Mouse (Mus musculus): ENCODE data around the gene Phf20. TPM values are rescaled to one million over a fixed set of nuclear protein-coding genes. Genes with fewer than 3 reads are reported as not detected.

Phf20 gene
- polyA plus RNA-seq, 1 experiment = 31.4 TPM

- DNase-seq (ENCODE audit: low read depth) = no peak
- no peak for TF ChIP-seq CTCF (IDR thresholded peaks at IDR 0.05; ENCODE audit: borderline replicate concordance, extremely low read depth, insufficient read depth, insufficient read length)
- TF ChIP-seq POLR2A (IDR thresholded peaks at IDR 0.05; ENCODE audit: borderline replicate concordance, extremely low read depth, insufficient read depth, insufficient read length, poor library complexity, severe bottlenecking) = no peak
Observed at GRCm38 (mm10) chr2:156304351-156304750, 108.1 kb downstream of the Phf20 start.

- TF ChIP-seq POLR2A (IDR thresholded peaks at IDR 0.05; ENCODE audit: borderline replicate concordance, extremely low read depth, insufficient read depth, insufficient read length, poor library complexity, severe bottlenecking) (no peak), CTCF (IDR thresholded peaks at IDR 0.05; ENCODE audit: borderline replicate concordance, extremely low read depth, insufficient read depth, insufficient read length) (peak; percentile 44; the same call in 1 of the 2 replicates)
- peak; percentile 65 for DNase-seq (ENCODE audit: low read depth)
Observed at GRCm38 (mm10) chr2:156305818-156306217, 109.6 kb downstream of the Phf20 start.

- TF ChIP-seq POLR2A (IDR thresholded peaks at IDR 0.05; ENCODE audit: borderline replicate concordance, extremely low read depth, insufficient read depth, insufficient read length, poor library complexity, severe bottlenecking) = no peak
- peak; percentile 40; the same call in 1 of the 2 replicates for TF ChIP-seq CTCF (IDR thresholded peaks at IDR 0.05; ENCODE audit: borderline replicate concordance, extremely low read depth, insufficient read depth, insufficient read length)
- peak; percentile 40 for DNase-seq (ENCODE audit: low read depth)
Observed at GRCm38 (mm10) chr2:156307261-156307660, 111.0 kb downstream of the Phf20 start.

GRCm38 (mm10) chr2:156309948-156310347 lies 113.7 kb downstream of the Phf20 start:
- TF ChIP-seq POLR2A (IDR thresholded peaks at IDR 0.05; ENCODE audit: borderline replicate concordance, extremely low read depth, insufficient read depth, insufficient read length, poor library complexity, severe bottlenecking) (no peak), CTCF (IDR thresholded peaks at IDR 0.05; ENCODE audit: borderline replicate concordance, extremely low read depth, insufficient read depth, insufficient read length) (no peak)
- no peak for DNase-seq (ENCODE audit: low read depth)

GRCm38 (mm10) chr2:156310455-156310854 lies 114.2 kb downstream of the Phf20 start:
- TF ChIP-seq POLR2A (IDR thresholded peaks at IDR 0.05; ENCODE audit: borderline replicate concordance, extremely low read depth, insufficient read depth, insufficient read length, poor library complexity, severe bottlenecking) = no peak
- DNase-seq (ENCODE audit: low read depth) = no peak

- DNase-seq (ENCODE audit: low read depth) = no peak
- TF ChIP-seq POLR2A (IDR thresholded peaks at IDR 0.05; ENCODE audit: borderline replicate concordance, extremely low read depth, insufficient read depth, insufficient read length, poor library complexity, severe bottlenecking) (no peak), CTCF (IDR thresholded peaks at IDR 0.05; ENCODE audit: borderline replicate concordance, extremely low read depth, insufficient read depth, insufficient read length) (no peak)
Observed at GRCm38 (mm10) chr2:156310945-156311344, 114.7 kb downstream of the Phf20 start.

GRCm38 (mm10) chr2:156311441-156311840 lies 115.2 kb downstream of the Phf20 start:
- peak; percentile 38 for DNase-seq (ENCODE audit: low read depth)

GRCm38 (mm10) chr2:156311841-156312291 lies 115.6 kb downstream of the Phf20 start:
- TF ChIP-seq CTCF (IDR thresholded peaks at IDR 0.05; ENCODE audit: borderline replicate concordance, extremely low read depth, insufficient read depth, insufficient read length) (no peak), POLR2A (IDR thresholded peaks at IDR 0.05; ENCODE audit: borderline replicate concordance, extremely low read depth, insufficient read depth, insufficient read length, poor library complexity, severe bottlenecking) (no peak)
- no peak for DNase-seq (ENCODE audit: low read depth)

More at GRCm38 (mm10) chr2:156311441-156311840, 115.2 kb downstream of the Phf20 start:
- TF ChIP-seq POLR2A (IDR thresholded peaks at IDR 0.05; ENCODE audit: borderline replicate concordance, extremely low read depth, insufficient read depth, insufficient read length, poor library complexity, severe bottlenecking) (no peak), CTCF (IDR thresholded peaks at IDR 0.05; ENCODE audit: borderline replicate concordance, extremely low read depth, insufficient read depth, insufficient read length) (no peak)

DNA sequence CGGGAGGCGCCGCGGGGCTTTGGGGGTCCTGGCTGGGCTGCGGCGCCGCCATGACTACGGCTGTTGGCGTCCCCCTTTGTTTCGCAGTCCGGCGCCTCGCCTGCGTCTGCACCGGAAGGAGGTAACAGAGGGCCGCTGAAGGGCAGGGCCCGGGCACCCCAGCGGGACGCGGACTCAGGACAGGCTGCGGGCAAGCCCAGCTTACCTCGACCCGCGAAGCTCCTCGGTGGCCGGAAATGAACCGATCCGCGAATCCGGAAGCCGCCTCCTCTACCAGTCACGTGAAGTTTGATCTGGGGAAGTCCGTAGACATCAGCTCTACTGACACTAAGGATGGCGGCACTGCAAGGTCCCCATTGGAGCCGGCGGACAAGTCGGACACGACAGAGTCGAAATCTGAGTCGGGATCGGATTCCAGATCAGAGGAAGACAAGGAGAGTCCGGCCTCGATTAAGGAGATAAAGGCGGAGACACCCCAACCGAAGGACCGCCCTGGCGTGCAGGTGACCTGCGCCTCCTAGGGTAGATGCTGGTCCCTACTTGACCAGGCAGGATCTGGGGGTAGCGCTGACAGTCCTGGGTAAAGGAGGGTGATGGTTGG lies 116.1 kb downstream of the Phf20 start, which contains the start of the genes Cnbd2 and Scand1:
Cnbd2 (plus strand) TSS at position 3 of the 601 bp plus-strand sequence.
Scand1 (minus strand) TSS at position 408 of the 601 bp plus-strand sequence.
- peak; percentile 94 for DNase-seq (ENCODE audit: low read depth)
- TF ChIP-seq CTCF (IDR thresholded peaks at IDR 0.05; ENCODE audit: borderline replicate concordance, extremely low read depth, insufficient read depth, insufficient read length) (0 out of 2 replicates have a peak, but pooled peaks have one; percentile 2), POLR2A (IDR thresholded peaks at IDR 0.05; ENCODE audit: borderline replicate concordance, extremely low read depth, insufficient read depth, insufficient read length, poor library complexity, severe bottlenecking) (peak; percentile 54; the same call in 1 of the 2 replicates)

- TF ChIP-seq CTCF (IDR thresholded peaks at IDR 0.05; ENCODE audit: borderline replicate concordance, extremely low read depth, insufficient read depth, insufficient read length) = no peak
- no peak for TF ChIP-seq POLR2A (IDR thresholded peaks at IDR 0.05; ENCODE audit: borderline replicate concordance, extremely low read depth, insufficient read depth, insufficient read length, poor library complexity, severe bottlenecking)
- DNase-seq (ENCODE audit: low read depth) = peak; percentile 21
Observed at GRCm38 (mm10) chr2:156313153-156313552, 116.9 kb downstream of the Phf20 start.

GRCm38 (mm10) chr2:156314811-156315210 lies 118.5 kb downstream of the Phf20 start:
- TF ChIP-seq CTCF (IDR thresholded peaks at IDR 0.05; ENCODE audit: borderline replicate concordance, extremely low read depth, insufficient read depth, insufficient read length) (no peak), POLR2A (IDR thresholded peaks at IDR 0.05; ENCODE audit: borderline replicate concordance, extremely low read depth, insufficient read depth, insufficient read length, poor library complexity, severe bottlenecking) (no peak)
- DNase-seq (ENCODE audit: low read depth) = no peak

DNA sequence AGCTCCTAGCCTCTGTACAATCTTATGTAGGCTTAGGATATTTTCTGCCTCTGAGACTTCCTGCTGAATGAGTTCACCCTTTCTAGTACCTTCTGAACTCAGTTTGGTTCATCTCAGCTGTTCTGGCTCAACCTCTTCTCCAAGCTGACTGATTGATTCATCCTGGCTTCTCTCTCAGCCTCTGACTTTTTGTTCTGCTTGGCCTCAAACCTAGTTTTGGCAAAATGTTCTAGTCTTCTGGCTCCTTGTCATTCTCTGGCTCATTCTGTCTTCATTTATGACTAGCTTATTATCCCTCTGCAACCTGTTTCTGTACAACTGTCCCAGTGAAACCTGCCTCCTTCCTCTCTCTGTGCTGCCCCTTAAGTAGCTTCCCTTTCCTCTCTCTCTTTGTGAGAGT lies 122.2 kb downstream of the Phf20 start:
- TF ChIP-seq POLR2A (IDR thresholded peaks at IDR 0.05; ENCODE audit: borderline replicate concordance, extremely low read depth, insufficient read depth, insufficient read length, poor library complexity, severe bottlenecking) = no peak
- TF ChIP-seq CTCF (IDR thresholded peaks at IDR 0.05; ENCODE audit: borderline replicate concordance, extremely low read depth, insufficient read depth, insufficient read length) = no peak
- DNase-seq (ENCODE audit: low read depth) = no peak

Measured in brain, embryonic 14.5 days (tissue).